Mouse (Mus musculus): ENCODE measurements around the gene Itpr2.

Gene Itpr2

GRCm38 (mm10) chr6:146258751-146259150 is 243.3 kb downstream of the Itpr2 start:
- in situ Hi-C loops (cut with MboI; ENCODE audit: low pct_unique_long_range_greater_than_20kb in 1 of 2, low sequenced_read_pairs in 2 of 2, unreplicated experiment in 1 of 2): no loop called here

DNA sequence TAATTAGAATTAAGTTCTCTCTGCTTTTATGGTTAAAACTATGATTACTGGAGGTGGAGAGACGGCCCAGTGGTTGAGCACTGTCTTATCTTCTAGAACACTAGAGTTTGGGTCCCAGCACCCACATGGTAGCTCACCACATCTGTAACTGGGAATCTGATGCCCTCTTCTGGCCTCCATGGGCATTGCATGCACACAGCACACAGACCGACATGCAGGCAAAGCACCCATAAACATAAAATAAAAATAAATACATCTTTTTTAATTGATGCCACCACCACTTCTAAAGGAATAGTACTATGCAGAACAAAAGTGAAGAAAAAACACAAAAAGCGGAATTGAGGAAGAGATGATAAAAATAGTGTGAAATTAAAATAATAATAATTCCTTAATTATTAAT is 243.8 kb downstream of the Itpr2 start:
- in situ Hi-C loops (cut with MboI; ENCODE audit: low pct_unique_long_range_greater_than_20kb in 1 of 2, low sequenced_read_pairs in 2 of 2, unreplicated experiment in 1 of 2): no loop called here

DNA sequence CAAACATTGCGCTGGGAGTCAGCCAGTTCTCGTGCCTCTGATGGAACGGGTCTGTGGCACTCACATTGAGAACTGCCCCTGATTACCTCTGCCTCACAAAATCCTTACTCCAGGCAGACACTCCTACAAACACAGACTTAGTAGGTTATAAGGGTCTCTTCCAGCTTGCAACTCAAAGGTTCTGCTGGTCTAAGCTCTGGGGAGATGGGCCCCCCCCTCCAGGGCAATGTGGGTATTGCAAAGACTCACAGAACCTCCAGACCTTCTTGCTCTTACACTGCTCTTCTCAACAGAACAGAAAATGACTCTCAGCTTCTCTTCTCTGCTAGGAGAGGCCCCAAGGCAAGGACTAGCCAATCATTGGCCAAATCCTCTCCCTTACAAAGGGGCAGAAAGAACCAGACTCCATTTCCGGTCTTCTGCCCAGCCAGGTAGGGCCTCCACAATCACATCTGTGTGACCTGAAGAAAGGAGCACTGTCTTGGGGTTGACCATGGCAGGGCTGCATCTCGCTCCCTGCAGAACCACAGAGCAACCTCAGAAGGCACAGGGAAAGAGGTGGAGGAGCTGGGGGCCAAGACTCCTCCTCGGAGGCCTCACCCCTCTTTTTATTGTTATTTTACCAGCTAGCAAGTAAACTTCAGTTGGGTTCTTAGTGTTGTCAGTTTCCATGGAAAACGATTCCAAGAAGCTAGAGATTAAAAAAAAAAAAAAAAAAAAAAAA is 244.9 kb downstream of the Itpr2 start:
- in situ Hi-C loops (cut with MboI; ENCODE audit: low pct_unique_long_range_greater_than_20kb in 1 of 2, low sequenced_read_pairs in 2 of 2, unreplicated experiment in 1 of 2): no loop called here

DNA sequence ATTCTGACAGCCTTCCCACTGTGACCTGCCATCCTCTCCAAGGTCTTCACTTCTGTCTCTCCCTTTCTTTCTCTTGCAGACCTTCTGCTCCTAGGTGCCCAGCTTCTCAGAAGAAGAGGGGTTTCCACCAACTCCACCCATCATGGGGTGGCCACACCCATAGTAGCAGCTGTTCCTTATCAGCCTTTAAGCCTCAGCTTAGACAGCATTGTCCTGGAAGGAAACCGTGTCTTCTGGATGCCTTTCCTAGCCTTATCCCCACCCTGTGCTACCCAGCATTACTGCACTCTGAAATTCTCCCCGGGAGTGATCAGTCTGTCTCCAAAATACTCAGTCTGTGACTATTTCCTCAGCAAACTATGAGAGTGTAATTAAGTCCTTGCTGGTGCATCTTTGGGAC is 245.6 kb downstream of the Itpr2 start:
- in situ Hi-C loops (cut with MboI; ENCODE audit: low pct_unique_long_range_greater_than_20kb in 1 of 2, low sequenced_read_pairs in 2 of 2, unreplicated experiment in 1 of 2): no loop called here

DNA sequence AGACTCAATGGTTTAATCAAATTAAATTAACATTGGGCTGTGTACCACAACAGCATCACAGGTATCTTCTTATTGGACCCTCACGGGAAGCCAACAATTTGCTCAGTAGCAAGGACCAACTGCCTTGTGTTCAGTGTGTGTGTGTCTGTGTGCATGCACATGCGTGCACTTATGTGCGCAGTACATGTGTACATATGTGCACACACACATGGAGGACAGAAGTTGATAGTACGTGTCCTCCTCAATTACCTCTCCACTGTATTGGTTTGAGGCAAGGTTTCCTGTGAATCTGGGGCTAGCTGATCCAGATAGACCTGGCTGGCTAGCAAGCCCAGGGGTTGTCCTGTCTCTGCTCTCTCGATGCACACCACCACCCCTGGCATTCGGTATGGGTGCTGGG is 246.4 kb downstream of the Itpr2 start:
- in situ Hi-C loops (cut with MboI; ENCODE audit: low pct_unique_long_range_greater_than_20kb in 1 of 2, low sequenced_read_pairs in 2 of 2, unreplicated experiment in 1 of 2): no loop called here

DNA sequence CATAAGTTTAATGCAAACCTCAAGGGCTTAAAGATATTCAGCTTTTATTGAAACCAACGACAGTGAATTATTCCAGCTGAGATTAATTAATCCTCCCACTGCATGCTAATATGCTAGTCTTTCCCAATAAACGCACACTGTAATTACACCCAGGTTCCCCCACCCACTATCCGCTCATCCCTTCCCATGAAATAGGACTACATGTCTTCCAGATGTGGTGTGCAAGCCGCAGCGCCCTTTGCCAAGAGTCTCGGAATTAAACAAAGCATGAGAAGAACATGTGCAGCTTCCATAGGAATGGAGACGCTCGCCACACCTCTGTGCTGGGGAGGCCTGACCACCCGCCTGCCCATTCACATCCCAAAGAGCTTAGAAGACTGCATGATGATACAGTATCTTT is 247.1 kb downstream of the Itpr2 start:
- in situ Hi-C loops (cut with MboI; ENCODE audit: low pct_unique_long_range_greater_than_20kb in 1 of 2, low sequenced_read_pairs in 2 of 2, unreplicated experiment in 1 of 2): no loop called here

DNA sequence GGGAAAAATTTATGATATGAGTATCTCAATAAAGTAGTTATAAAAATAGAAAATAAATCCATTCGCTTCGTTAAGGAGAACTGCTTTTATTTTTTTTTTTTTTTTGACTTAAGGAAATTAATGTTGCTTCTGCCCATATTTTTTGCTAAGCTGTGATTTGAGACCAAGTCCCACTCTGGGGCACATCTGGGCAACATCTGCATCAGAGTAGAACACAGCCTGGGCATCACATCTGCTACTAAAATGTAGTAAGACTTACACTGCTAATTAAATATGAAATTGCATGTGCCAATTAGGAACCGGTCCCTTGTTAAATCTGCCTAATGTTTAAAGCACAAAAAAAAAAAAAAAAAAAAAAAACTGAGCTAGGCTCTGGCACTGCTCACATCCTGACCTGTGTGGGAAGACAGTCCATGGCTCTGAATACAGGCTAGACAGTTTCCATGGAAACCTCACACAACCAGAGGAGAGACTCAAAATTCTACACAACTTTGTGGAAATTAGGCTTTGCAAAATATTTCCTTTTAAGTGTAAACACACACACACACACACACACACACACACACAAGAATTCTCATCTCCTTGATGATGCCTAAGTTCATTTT is 247.7 kb downstream of the Itpr2 start:
- in situ Hi-C loops (cut with MboI; ENCODE audit: low pct_unique_long_range_greater_than_20kb in 1 of 2, low sequenced_read_pairs in 2 of 2, unreplicated experiment in 1 of 2): no loop called here

- in situ Hi-C loops (cut with MboI; ENCODE audit: low pct_unique_long_range_greater_than_20kb in 1 of 2, low sequenced_read_pairs in 2 of 2, unreplicated experiment in 1 of 2): no loop called here
Measured at GRCm38 (mm10) chr6:146249096-146249495, 252.9 kb downstream of the Itpr2 start.

- in situ Hi-C loops (cut with MboI; ENCODE audit: low pct_unique_long_range_greater_than_20kb in 1 of 2, low sequenced_read_pairs in 2 of 2, unreplicated experiment in 1 of 2): no loop called here
Measured at GRCm38 (mm10) chr6:146248341-146248740, 253.7 kb downstream of the Itpr2 start.

GRCm38 (mm10) chr6:146247906-146248305 is 254.1 kb downstream of the Itpr2 start:
- in situ Hi-C loops (cut with MboI; ENCODE audit: low pct_unique_long_range_greater_than_20kb in 1 of 2, low sequenced_read_pairs in 2 of 2, unreplicated experiment in 1 of 2): no loop called here

DNA sequence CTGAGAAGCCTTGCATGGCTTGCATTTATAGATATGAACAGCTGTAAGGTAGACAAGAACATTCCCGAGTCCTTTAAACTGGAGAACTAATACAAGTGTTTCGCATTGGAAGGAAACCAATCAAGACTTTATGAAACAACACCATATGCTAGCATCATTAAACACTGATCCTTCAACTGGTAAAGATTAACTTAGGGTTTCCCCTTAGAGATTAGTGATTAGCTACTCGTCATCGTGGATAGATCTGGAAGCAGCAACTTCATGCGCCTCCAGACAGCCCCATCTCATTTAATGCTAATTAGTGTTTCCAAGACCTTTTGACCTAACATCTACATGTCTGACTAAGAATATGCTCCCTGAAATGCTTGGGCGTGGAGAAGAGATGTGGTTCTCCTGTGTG is 255.7 kb downstream of the Itpr2 start:
- in situ Hi-C loops (cut with MboI; ENCODE audit: low pct_unique_long_range_greater_than_20kb in 1 of 2, low sequenced_read_pairs in 2 of 2, unreplicated experiment in 1 of 2): no loop called here

DNA sequence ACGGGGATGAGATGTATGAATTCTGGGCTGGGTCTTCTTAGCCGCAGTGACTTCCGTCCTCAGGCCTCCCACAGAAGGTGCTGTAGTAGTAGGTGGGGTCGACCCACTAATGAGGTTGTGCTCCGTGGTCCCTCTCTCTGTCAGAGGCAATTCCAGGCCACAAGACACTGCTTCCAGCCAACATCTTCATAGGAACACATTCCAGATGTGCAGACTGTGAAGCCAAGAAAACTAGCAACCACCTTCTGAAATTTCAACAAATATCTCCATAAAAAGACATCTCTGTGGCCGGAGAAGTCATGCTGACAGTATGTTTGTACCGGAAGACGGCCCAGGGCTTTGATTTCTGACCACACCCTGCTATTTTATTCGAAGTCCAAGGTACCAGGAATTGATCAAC is 256.1 kb downstream of the Itpr2 start:
- in situ Hi-C loops (cut with MboI; ENCODE audit: low pct_unique_long_range_greater_than_20kb in 1 of 2, low sequenced_read_pairs in 2 of 2, unreplicated experiment in 1 of 2): no loop called here

DNA sequence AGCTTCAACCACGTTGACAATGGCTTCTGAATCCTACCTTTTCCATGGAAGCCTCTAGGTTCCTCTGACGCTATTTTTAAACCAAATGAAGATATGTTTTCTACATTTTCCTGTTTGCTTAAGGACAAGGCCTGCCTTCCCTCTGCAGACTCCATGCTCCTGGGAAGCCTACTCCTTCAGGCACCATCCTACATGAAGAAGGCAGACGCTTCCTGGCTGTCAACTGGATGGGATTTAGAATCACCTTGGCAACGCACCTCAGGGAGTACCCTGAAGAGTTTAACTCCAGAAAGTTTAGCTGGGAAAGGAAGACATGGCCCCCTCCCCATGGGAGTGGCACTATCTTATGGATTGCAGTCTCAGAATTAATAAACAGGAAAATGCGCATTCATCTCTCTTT is 259.0 kb downstream of the Itpr2 start:
- in situ Hi-C loops (cut with MboI; ENCODE audit: low pct_unique_long_range_greater_than_20kb in 1 of 2, low sequenced_read_pairs in 2 of 2, unreplicated experiment in 1 of 2): no loop called here

- in situ Hi-C loops (cut with MboI; ENCODE audit: low pct_unique_long_range_greater_than_20kb in 1 of 2, low sequenced_read_pairs in 2 of 2, unreplicated experiment in 1 of 2): no loop called here
Measured at GRCm38 (mm10) chr6:146241336-146241735, 260.7 kb downstream of the Itpr2 start.

- in situ Hi-C loops (cut with MboI; ENCODE audit: low pct_unique_long_range_greater_than_20kb in 1 of 2, low sequenced_read_pairs in 2 of 2, unreplicated experiment in 1 of 2): no loop called here
Measured at GRCm38 (mm10) chr6:146235165-146235564, 266.9 kb downstream of the Itpr2 start.

DNA sequence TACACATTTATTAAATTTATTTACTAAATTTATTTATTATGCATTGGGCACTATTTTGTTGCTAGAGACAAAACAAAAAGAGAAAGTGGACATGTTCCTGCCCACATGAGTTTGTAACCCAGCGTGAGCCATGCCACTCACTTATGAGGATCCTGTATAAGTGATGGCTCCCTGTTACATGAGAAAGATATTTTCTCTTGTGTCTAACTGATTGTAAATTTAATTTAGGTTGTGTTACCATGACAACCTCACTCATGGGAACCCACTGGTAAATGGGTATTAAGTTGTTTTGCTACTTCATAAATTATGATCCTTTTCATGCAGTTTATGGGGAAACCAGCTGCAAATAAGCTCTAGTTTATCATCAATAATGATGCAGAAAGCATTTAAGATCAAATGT is 267.6 kb downstream of the Itpr2 start:
- in situ Hi-C loops (cut with MboI; ENCODE audit: low pct_unique_long_range_greater_than_20kb in 1 of 2, low sequenced_read_pairs in 2 of 2, unreplicated experiment in 1 of 2): no loop called here

GRCm38 (mm10) chr6:146230903-146231302 is 271.1 kb downstream of the Itpr2 start:
- in situ Hi-C loops (cut with MboI; ENCODE audit: low pct_unique_long_range_greater_than_20kb in 1 of 2, low sequenced_read_pairs in 2 of 2, unreplicated experiment in 1 of 2): no loop called here

DNA sequence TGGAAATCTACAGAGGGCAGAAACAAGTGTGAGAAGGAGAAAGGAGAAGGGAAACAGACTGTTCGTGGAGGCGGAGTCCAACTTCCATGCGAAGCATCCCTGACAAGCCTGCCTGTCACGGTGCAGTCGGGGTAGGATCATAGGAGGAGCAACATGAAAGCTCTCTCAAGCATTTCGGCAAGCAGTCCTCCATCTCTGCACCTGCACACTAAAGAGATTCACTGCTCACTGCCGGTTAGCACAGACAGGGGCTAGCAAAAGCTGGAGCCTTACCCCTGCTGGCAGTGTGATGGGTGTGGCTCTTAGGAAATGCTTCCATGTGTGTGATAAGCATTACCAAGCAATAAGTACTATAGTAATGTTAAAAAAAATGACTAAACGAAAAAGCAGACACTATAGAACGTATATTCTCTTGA is 271.6 kb downstream of the Itpr2 start:
- in situ Hi-C loops (cut with MboI; ENCODE audit: low pct_unique_long_range_greater_than_20kb in 1 of 2, low sequenced_read_pairs in 2 of 2, unreplicated experiment in 1 of 2): no loop called here

GRCm38 (mm10) chr6:146229967-146230366 is 272.1 kb downstream of the Itpr2 start:
- in situ Hi-C loops (cut with MboI; ENCODE audit: low pct_unique_long_range_greater_than_20kb in 1 of 2, low sequenced_read_pairs in 2 of 2, unreplicated experiment in 1 of 2): no loop called here

DNA sequence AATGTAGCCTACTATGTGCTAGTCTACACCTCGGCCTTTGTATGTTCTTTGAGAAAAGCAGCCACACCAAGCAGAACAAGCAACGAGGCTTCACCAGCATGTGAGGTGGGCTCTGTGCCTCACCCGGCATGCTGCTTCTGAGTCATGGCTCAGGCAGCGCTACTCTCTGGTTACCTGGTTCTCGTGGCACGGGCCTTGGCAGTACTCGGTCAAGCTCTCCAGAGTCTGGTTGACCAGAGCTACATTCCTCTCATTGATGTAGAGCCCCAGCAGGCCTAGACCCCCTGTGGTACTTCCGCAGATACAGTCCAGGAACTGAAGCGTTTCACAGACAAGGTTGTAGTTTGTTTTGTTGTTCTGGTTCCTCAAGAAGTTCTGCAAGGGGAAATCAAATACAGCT is 272.5 kb downstream of the Itpr2 start:
- in situ Hi-C loops (cut with MboI; ENCODE audit: low pct_unique_long_range_greater_than_20kb in 1 of 2, low sequenced_read_pairs in 2 of 2, unreplicated experiment in 1 of 2): no loop called here
